Mouse (Mus musculus): Measurements from ENCODE around the gene Slc40a1. TPM values are rescaled to one million over a fixed set of nuclear protein-coding genes. Genes with fewer than 3 reads are reported as not detected.

Gene Slc40a1
- polyA plus RNA-seq, 1 experiment from 2014 or later: 42.1 TPM

GRCm38 (mm10) chr1:45920703-45921102 is 5.6 kb downstream of the Slc40a1 start:
- DNase-seq (ENCODE audit: low read depth, low spot score) (no peak), ATAC-seq (no peak)
- TF ChIP-seq CTCF (IDR thresholded peaks at IDR 0.05): no peak
- ChIA-PET CTCF (interaction anchor here (1.4 kb wide), 1 partner anchor 80 kb away, joined by 4 read pairs; no protein-coding TSS in a partner anchor), POLR2A (interaction anchor here (0.6 kb wide), 1 partner anchor 81 kb away, joined by 3 read pairs; no protein-coding TSS in a partner anchor)
- in situ Hi-C loops (cut with MboI; ENCODE audit: low pct_unique_long_range_greater_than_20kb): loop anchor here (5.0 kb wide), 1 partner anchor 83 kb away; no protein-coding TSS in a partner anchor
- H3K27me3 ChIP-seq: no peaks in the 10 kb centered on the region

- ChIA-PET CTCF (no interaction called here), POLR2A (no interaction called here)
- H3K27me3 ChIP-seq: no peaks in the 10 kb centered on the region
- ATAC-seq (no peak), DNase-seq (ENCODE audit: low read depth, low spot score) (no peak)
- in situ Hi-C loops (cut with MboI; ENCODE audit: low pct_unique_long_range_greater_than_20kb): loop anchor here (5.0 kb wide), 1 partner anchor 82 kb away; no protein-coding TSS in a partner anchor
- no peak for TF ChIP-seq CTCF (IDR thresholded peaks at IDR 0.05)
These were observed 6.6 kb downstream of the Slc40a1 start for GRCm38 (mm10) chr1:45919752-45920151.

- no peaks in the 10 kb centered on the region for H3K27me3 ChIP-seq
- ATAC-seq: peak; percentile 94
- ChIA-PET CTCF (no interaction called here), POLR2A (no interaction called here)
- no peak for DNase-seq (ENCODE audit: low read depth, low spot score)
- TF ChIP-seq CTCF (IDR thresholded peaks at IDR 0.05): no peak
- in situ Hi-C loops (cut with MboI; ENCODE audit: low pct_unique_long_range_greater_than_20kb): no loop called here
These were observed 9.1 kb downstream of the Slc40a1 start for GRCm38 (mm10) chr1:45917136-45917803.

GRCm38 (mm10) chr1:45916174-45916573 is 10.1 kb downstream of the Slc40a1 start:
- TF ChIP-seq CTCF (IDR thresholded peaks at IDR 0.05): no peak
- H3K27me3 ChIP-seq: no peaks in the 10 kb centered on the region
- DNase-seq (ENCODE audit: low read depth, low spot score) (no peak), ATAC-seq (no peak)
- CTCF ChIA-PET: interaction anchor here (1.7 kb wide), 1 partner anchor 9 kb away, joined by 5 read pairs; no protein-coding TSS in a partner anchor
- POLR2A ChIA-PET: no interaction called here
- in situ Hi-C loops (cut with MboI; ENCODE audit: low pct_unique_long_range_greater_than_20kb): no loop called here

- DNase-seq (ENCODE audit: low read depth, low spot score) (no peak), ATAC-seq (no peak)
- CTCF ChIA-PET: interaction anchor here (1.7 kb wide), 1 partner anchor 11 kb away, joined by 5 read pairs; no protein-coding TSS in a partner anchor
- POLR2A ChIA-PET: no interaction called here
- in situ Hi-C loops (cut with MboI; ENCODE audit: low pct_unique_long_range_greater_than_20kb): no loop called here
- TF ChIP-seq CTCF (IDR thresholded peaks at IDR 0.05): no peak
- no peaks in the 10 kb centered on the region for H3K27me3 ChIP-seq
These were observed 12.1 kb downstream of the Slc40a1 start for GRCm38 (mm10) chr1:45914236-45914635.

GRCm38 (mm10) chr1:45905107-45905821 is 21.1 kb downstream of the Slc40a1 start:
- CTCF ChIA-PET: interaction anchor here (0.7 kb wide), 1 partner anchor 13 kb away, joined by 3 read pairs; no protein-coding TSS in a partner anchor
- DNase-seq (ENCODE audit: low read depth, low spot score): no peak
- POLR2A ChIA-PET: no interaction called here
- ATAC-seq: peak; percentile 26
- TF ChIP-seq CTCF (IDR thresholded peaks at IDR 0.05): no peak
- no peaks in the 10 kb centered on the region for H3K27me3 ChIP-seq
- in situ Hi-C loops (cut with MboI; ENCODE audit: low pct_unique_long_range_greater_than_20kb): no loop called here

GRCm38 (mm10) chr1:45904161-45904560 is 22.2 kb downstream of the Slc40a1 start:
- ChIA-PET CTCF (no interaction called here), POLR2A (no interaction called here)
- in situ Hi-C loops (cut with MboI; ENCODE audit: low pct_unique_long_range_greater_than_20kb): no loop called here
- no peak for DNase-seq (ENCODE audit: low read depth, low spot score)
- no peak for ATAC-seq
- no peaks in the 10 kb centered on the region for H3K27me3 ChIP-seq
- TF ChIP-seq CTCF (IDR thresholded peaks at IDR 0.05): no peak

GRCm38 (mm10) chr1:45898044-45898443 is 28.3 kb downstream of the Slc40a1 start:
- in situ Hi-C loops (cut with MboI; ENCODE audit: low pct_unique_long_range_greater_than_20kb): no loop called here
- ATAC-seq (no peak), DNase-seq (ENCODE audit: low read depth, low spot score) (no peak)
- H3K27me3 ChIP-seq: no peaks in the 10 kb centered on the region
- ChIA-PET CTCF (interaction anchor here (0.8 to 1.1 kb wide), 2 partner anchors 10 to 30 kb away, joined by 3 to 4 read pairs; no protein-coding TSS in a partner anchor), POLR2A (no interaction called here)
- no peak for TF ChIP-seq CTCF (IDR thresholded peaks at IDR 0.05)

- ChIA-PET CTCF (interaction anchor here (1.6 kb wide), 1 partner anchor 10 kb away, joined by 4 read pairs; no protein-coding TSS in a partner anchor), POLR2A (no interaction called here)
- DNase-seq (ENCODE audit: low read depth, low spot score) (no peak), ATAC-seq (no peak)
- TF ChIP-seq CTCF (IDR thresholded peaks at IDR 0.05): no peak
- H3K27me3 ChIP-seq: no peaks in the 10 kb centered on the region
- in situ Hi-C loops (cut with MboI; ENCODE audit: low pct_unique_long_range_greater_than_20kb): no loop called here
These were observed 32.0 kb downstream of the Slc40a1 start for GRCm38 (mm10) chr1:45894168-45894912.

- H3K27me3 ChIP-seq: no peaks in the 10 kb centered on the region
- DNase-seq (ENCODE audit: low read depth, low spot score) (no peak), ATAC-seq (no peak)
- TF ChIP-seq CTCF (IDR thresholded peaks at IDR 0.05): no peak
- in situ Hi-C loops (cut with MboI; ENCODE audit: low pct_unique_long_range_greater_than_20kb): no loop called here
- ChIA-PET POLR2A (no interaction called here), CTCF (interaction anchor here (0.9 to 2.6 kb wide), 3 partner anchors 10 to 18 kb away, joined by 3 to 6 read pairs (median 6); no protein-coding TSS in a partner anchor)
These were observed 34.3 kb downstream of the Slc40a1 start for GRCm38 (mm10) chr1:45891986-45892385.
